Mouse (Mus musculus) heart, adult 2 months (tissue): Measurements from ENCODE around the gene Msmb. TPM values are rescaled to one million over a fixed set of nuclear protein-coding genes. Genes with fewer than 3 reads are reported as not detected.
A peak's percentile ranks its signal among the peaks of the same experiment; 100 is the strongest.
"Not testable (repeated sequence)": the region's sequence is repeated elsewhere in the genome, so short reads cannot be mapped to it uniquely, and the experiment has no call there.

ENCODE experiments used
- DNase-seq, 2 experiments: peaks; one replicate each; pipeline ENCODE4 v3.0.0; 2021
- H3K27ac ChIP-seq: fragments of 200-600 bp; 2 replicates; pipeline ENCODE4 v1.8.1; 2022
- H3K27me3 ChIP-seq: fragments of 200-500 bp; 2 replicates; pipeline ENCODE4 v1.6.1; 2012; ENCODE audit warnings: mild to moderate bottlenecking, low read length, inconsistent platforms, mixed read lengths; ENCODE audit not compliant: control insufficient read depth, insufficient read depth
- H3K36me3 ChIP-seq: fragments of 200-500 bp; 2 replicates; pipeline ENCODE4 v1.6.1; 2012; ENCODE audit warnings: low read length, inconsistent platforms; ENCODE audit not compliant: control insufficient read depth, insufficient read depth
- H3K4me1 ChIP-seq: fragments of 200-500 bp; 2 replicates; pipeline ENCODE4 v1.6.1; 2011; ENCODE audit warnings: low read length; ENCODE audit not compliant: control insufficient read depth, insufficient read depth
- H3K4me3 ChIP-seq: fragments of 200-600 bp; 2 replicates; pipeline ENCODE4 v1.8.1; 2022
- H3K79me2 ChIP-seq: fragments of 200-500 bp; replicated peaks from 2 replicates; pipeline ENCODE4 v1.6.1; 2012; ENCODE audit warnings: mild to moderate bottlenecking, inconsistent platforms, low read length, moderate library complexity, mixed read lengths; ENCODE audit not compliant: control insufficient read depth, insufficient read depth
- H3K9ac ChIP-seq: fragments of 200-500 bp; 2 replicates; pipeline ENCODE4 v1.6.1; 2012; ENCODE audit warnings: low read depth, mild to moderate bottlenecking, control low read depth, inconsistent platforms, low read length, mixed read lengths
- CTCF ChIP-seq: fragments of 200-600 bp; IDR thresholded peaks from 2 replicates; pipeline ENCODE4 v1.8.1; 2022; ENCODE audit warnings: antibody characterized with exemption, mild to moderate bottlenecking, moderate library complexity
- EP300 ChIP-seq: fragments of 200-500 bp; IDR thresholded peaks from 2 replicates; pipeline ENCODE4 v1.6.1; 2011; ENCODE audit warnings: low read depth, low read length, control low read depth; ENCODE audit not compliant: insufficient read depth
- POLR2A ChIP-seq: fragments of 200-500 bp; IDR thresholded peaks from 2 replicates; pipeline ENCODE4 v1.6.1; 2011; ENCODE audit warnings: mild to moderate bottlenecking, low read depth, low read length, control low read depth; ENCODE audit not compliant: insufficient read depth
- WGBS: fragments of 180-500 bp; shearing (Covaris S2); methylation state at CpG from one replicate; pipeline ENCODE4 v1.1.7; 2018; 5-methylcytosine and 5-hydroxymethylcytosine counted together
- intact Hi-C: fragments of 180-260 bp; cut with DNase I; formaldehyde crosslinking; loops from one replicate; pipeline ENCODE4 v1.15.1; 2025
- polyA plus RNA-seq: library from polyadenylated mRNA; depleted of rRNA; stranded (reverse); fragments of >200 nt; gene quantifications from 2 replicates; pipeline ENCODE4 v1.2.3, GENCODE M21; 2012
- total RNA-seq, 2 experiments: library from RNA; stranded (reverse); gene quantifications; 2 replicates each; pipeline ENCODE4 v1.2.3; 2021

The Msmb gene
- total and polyA plus RNA-seq, 3 experiments, result not detected

DNA sequence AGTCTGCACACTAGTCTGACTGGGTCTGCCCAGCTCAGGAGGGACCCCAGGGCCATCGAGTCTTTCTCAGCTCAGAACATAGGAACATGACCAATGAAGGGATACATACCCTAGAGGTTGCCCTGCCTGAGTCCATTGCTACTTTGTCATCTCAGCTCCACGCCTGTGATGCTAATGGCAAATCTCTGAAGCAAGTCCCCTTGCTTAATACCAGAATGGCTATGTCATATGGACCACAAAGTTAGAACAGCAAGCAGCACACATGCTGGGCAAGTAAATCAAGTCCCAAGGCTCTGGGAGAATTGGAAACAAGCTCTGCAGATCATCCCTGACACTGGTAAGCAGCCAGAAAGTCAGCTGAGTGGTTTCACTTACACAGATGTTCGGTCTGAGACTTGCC, 42.9 kb upstream of the Msmb start:
- Histone ChIP-seq H3K27me3 (no peaks in the 10 kb centered on the region), H3K27ac (no peak overlapping the region), H3K9ac (no peak overlapping the region), H3K4me1 (no peaks in the 10 kb centered on the region), H3K36me3 (peaks cover 2% of the 10 kb centered on the region; the same call in 1 of the 2 replicates), H3K4me3 (no peak overlapping the region), H3K79me2 (no peaks in the 10 kb centered on the region)
- WGBS, result 87% methylated on average over 3 of the region's 3 CpGs
- DNase-seq, result no peak
- TF ChIP-seq EP300 (no peak), POLR2A (no peak), CTCF (no peak)
- intact Hi-C loops, result no loop called here

DNA sequence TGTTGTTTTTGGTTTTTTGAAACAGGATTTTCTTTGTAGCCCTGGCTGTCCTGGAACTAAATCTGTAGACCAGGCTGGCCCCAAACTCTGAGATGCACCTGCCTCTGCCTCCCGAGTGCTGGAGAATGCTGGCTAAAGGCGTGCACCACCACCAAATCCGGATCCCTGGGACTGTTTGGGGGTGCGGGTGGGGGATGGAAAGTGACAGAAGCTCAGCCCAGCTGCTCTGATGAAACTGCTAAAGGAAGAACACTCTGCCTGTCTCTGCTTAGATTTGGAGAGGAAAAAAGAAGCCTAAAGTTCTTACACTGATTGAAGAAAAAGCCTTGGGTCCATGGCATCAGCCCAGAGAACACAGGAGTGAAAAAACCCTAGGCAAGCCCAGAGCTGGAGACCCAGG, 38.3 kb upstream of the Msmb start:
- H3K27ac ChIP-seq, result no peak overlapping the region
- no peak overlapping the region for H3K9ac ChIP-seq
- 84% methylated on average over 4 of the region's 4 CpGs for WGBS
- no peak for DNase-seq
- H3K4me1 ChIP-seq, result no peaks in the 10 kb centered on the region
- H3K27me3 ChIP-seq, result no peaks in the 10 kb centered on the region
- no peak for TF ChIP-seq EP300
- no peak for TF ChIP-seq CTCF
- no peak for TF ChIP-seq POLR2A
- H3K79me2 ChIP-seq, result no peaks in the 10 kb centered on the region
- H3K36me3 ChIP-seq, result no peaks in the 10 kb centered on the region; the same call in 1 of the 2 replicates
- intact Hi-C loops, result no loop called here
- H3K4me3 ChIP-seq, result no peak overlapping the region

DNA sequence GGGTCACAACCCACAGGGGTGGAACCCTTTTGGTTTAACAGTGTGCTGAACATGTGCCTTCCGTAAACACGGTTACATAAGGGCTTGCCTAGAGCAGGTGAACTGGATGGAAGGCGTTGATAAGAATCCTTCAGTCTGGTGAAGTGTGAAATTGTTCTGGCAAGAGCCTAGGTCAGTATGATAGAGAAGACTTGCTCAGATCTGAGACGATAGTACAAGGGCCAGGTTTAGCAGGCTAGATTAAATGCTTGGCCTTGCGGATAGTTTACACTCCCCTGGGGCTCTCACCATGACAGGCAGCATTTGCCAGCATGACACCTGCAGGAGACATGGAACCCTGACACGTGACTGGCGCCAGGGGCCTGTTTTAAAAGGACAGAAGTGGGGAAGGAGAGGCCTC, 36.2 kb upstream of the Msmb start:
- Histone ChIP-seq H3K4me3 (no peak overlapping the region), H3K79me2 (no peaks in the 10 kb centered on the region), H3K4me1 (no peaks in the 10 kb centered on the region), H3K27me3 (no peaks in the 10 kb centered on the region), H3K36me3 (no peaks in the 10 kb centered on the region; the same call in 1 of the 2 replicates), H3K27ac (no peak overlapping the region), H3K9ac (no peak overlapping the region)
- 48% methylated on average over 7 of the region's 7 CpGs for WGBS
- intact Hi-C loops, result no loop called here
- TF ChIP-seq CTCF (no peak), POLR2A (no peak), EP300 (no peak)
- DNase-seq, result no peak

DNA sequence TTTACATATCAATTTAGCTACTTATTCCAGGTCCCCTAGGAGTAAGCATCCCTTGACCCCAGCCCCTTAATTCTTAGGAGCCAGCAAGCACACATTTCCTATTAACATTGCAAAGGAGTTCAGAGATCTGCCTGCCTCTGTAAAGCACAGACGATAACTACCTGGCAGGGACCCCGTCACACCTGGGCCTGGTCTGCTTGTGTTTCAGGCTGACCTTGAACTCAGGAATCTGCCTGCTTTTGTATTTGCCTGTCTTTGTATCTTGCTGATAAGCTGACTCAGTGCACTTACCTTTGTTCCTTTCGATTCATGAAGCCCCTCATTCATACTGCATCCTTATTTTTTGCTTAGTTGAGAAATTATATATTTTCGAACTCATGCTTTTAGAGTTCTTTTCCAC, 34.9 kb upstream of the Msmb start:
- intact Hi-C loops, result no loop called here
- WGBS, result 87% methylated on average over 4 of the region's 4 CpGs
- no peak for DNase-seq
- no peaks in the 10 kb centered on the region for H3K27me3 ChIP-seq
- no peaks in the 10 kb centered on the region for H3K79me2 ChIP-seq
- H3K36me3 ChIP-seq, result no peaks in the 10 kb centered on the region
- H3K4me1 ChIP-seq, result no peaks in the 10 kb centered on the region
- H3K9ac ChIP-seq, result no peak overlapping the region
- TF ChIP-seq EP300, result no peak
- TF ChIP-seq CTCF, result no peak
- no peak for TF ChIP-seq POLR2A
- H3K4me3 ChIP-seq, result no peak overlapping the region
- H3K27ac ChIP-seq, result no peak overlapping the region

DNA sequence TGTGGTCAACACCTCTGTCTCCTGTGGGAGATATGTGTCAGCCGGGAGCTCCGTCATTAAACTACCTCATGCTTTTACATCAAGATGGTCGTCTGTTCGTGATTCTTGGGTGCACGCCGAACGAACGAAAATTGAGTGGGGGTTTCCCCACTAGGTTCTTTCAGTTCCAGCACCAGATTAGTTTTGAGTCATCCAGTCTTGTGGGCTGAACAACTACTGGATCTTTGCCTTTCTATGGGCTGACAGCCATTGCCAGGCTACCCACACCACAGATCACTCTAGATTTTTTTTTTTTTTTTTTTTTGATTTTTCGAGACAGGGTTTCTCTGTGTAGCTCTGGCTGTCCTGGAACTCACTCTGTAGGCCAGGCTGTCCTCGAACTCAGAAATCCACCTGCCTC, 29.7 kb upstream of the Msmb start:
- H3K36me3 ChIP-seq, DNase-seq: not testable (repeated sequence)
- WGBS, result 89% methylated on average over 10 of the region's 10 CpGs

DNA sequence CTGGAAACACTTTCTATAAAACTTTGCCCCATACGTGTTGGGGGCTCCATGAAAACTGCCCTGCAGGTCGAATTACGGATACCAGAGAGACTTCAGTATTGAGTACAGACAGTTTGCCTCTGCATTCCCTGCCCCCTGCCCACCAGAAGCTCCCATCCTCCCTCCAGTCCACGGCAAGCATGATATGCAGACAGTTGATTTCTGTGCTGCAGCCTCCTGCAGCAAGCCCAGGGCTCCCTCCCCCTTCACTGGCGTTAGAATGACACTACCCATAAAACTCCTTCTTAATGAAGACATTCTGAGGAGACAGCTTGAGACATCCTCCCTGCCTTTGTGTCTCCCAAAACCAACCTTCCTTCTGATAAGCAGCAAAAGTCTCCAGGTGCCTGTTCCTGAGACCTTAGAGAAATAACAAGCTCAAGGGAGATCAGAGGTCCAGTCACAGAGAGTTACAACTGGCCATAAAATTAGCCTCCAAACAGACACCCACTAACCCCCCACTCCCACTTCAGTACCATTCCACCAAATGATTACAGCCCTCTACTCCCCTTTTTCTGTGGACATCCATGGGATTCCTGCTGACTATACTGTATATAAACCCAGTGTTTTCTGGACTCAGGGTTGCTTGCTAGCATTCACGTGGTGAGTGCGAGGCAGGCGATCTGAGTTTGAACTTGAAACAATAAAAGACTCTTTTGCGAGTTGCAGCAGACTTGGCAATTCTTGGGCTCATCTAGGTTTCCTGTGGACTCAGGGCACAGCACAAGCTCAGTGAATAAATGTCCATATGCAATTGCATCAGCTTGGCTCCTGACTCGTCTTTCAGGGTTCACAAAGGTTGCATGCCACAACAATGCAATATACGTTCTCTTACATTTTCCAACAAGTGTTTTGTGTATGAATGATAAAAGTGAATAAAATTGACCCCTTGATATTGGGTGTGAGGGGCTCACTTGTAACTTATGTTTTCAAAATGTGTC, 20.6 kb upstream of the Msmb start:
- no peaks in the 10 kb centered on the region; the same call in 1 of the 2 replicates for H3K4me1 ChIP-seq
- no peak overlapping the region for H3K4me3 ChIP-seq
- no peaks in the 10 kb centered on the region for H3K79me2 ChIP-seq
- H3K36me3 ChIP-seq, result no peaks in the 10 kb centered on the region
- DNase-seq, result no peak
- TF ChIP-seq CTCF (no peak), POLR2A (0 out of 2 replicates have a peak, but pooled peaks have one; percentile 24)
- H3K9ac ChIP-seq, result no peak overlapping the region
- H3K27ac ChIP-seq, result no peak overlapping the region
- 78% methylated on average over 11 of the region's 11 CpGs for WGBS
- H3K27me3 ChIP-seq, result no peaks in the 10 kb centered on the region; the same call in 1 of the 2 replicates
- intact Hi-C loops, result no loop called here

More for the DNA sequence above, 29.7 kb upstream of the Msmb start:
- H3K27me3 ChIP-seq, H3K4me1 ChIP-seq, H3K9ac ChIP-seq, H3K27ac ChIP-seq, intact Hi-C loops, H3K79me2 ChIP-seq, H3K4me3 ChIP-seq: not testable (repeated sequence)
